Comparison of ENCODE assay signal across 8 mouse cellular contexts in genomic region chr7:88544393-88544792, GRCm38 (mm10).
DNase-seq lines count a peak whose midpoint lies in the region; ATAC-seq and TF ChIP-seq lines count a peak whose summit lies in the region.

No protein-coding gene starts in this region.

- DNase-seq in heart, adult 2 months, result peak in 1 of 2 experiments; percentile 12
- peak; percentile 51 for DNase-seq in c-Kit-positive CD71-positive TER-119-positive erythroid progenitor cells, embryonic 14.5 days (ENCODE audit: low spot score)
- DNase-seq in forebrain, postnatal 0 days, result peak; percentile 87
- peak; percentile 15 to 70 for DNase-seq in left cerebral cortex, adult 9 months (ENCODE audit: low spot score in 2 of 2)
- peak; percentile 88 for DNase-seq in midbrain, embryonic 11.5 days (ENCODE audit: low spot score, missing footprints)
- DNase-seq in spleen, postnatal 36 days (ENCODE audit: low spot score in 2 of 2), result peak; percentile 26 to 45

- no peak overlapping the region for H3K4me2 ChIP-seq in heart, embryonic 12.5 days
- H3K4me2 ChIP-seq in forebrain, postnatal 0 days (ENCODE audit: low read depth), result no peak overlapping the region
- no peak overlapping the region for H3K4me2 ChIP-seq in intestine, embryonic 15.5 days (replicated peaks)
- no peak overlapping the region for H3K4me2 ChIP-seq in midbrain, embryonic 11.5 days

- no peaks in the 10 kb centered on the region for H3K36me3 ChIP-seq in heart, adult 2 months (ENCODE audit: control insufficient read depth, insufficient read depth, low read length)
- no peaks in the 10 kb centered on the region for H3K36me3 ChIP-seq in heart, embryonic 12.5 days
- no peaks in the 10 kb centered on the region for H3K36me3 ChIP-seq in forebrain, postnatal 0 days (ENCODE audit: insufficient read depth)
- H3K36me3 ChIP-seq in intestine, embryonic 15.5 days, result no peaks in the 10 kb centered on the region
- no peaks in the 10 kb centered on the region for H3K36me3 ChIP-seq in midbrain, embryonic 11.5 days (ENCODE audit: control insufficient read depth, insufficient read depth, low read length)

- TF ChIP-seq POLR2A in heart, adult 2 months (IDR thresholded peaks at IDR 0.05; ENCODE audit: insufficient read depth, low read depth, low read length), result no peak

- H3K79me2 ChIP-seq in heart, adult 2 months (replicated peaks; ENCODE audit: control insufficient read depth, insufficient read depth, low read length), result no peaks in the 10 kb centered on the region

- no peaks in the 10 kb centered on the region for H3K9me3 ChIP-seq in heart, embryonic 12.5 days (replicated peaks)
- H3K9me3 ChIP-seq in forebrain, postnatal 0 days (ENCODE audit: low read length), result no peaks in the 10 kb centered on the region
- H3K9me3 ChIP-seq in intestine, embryonic 15.5 days, result no peaks in the 10 kb centered on the region
- no peaks in the 10 kb centered on the region for H3K9me3 ChIP-seq in midbrain, embryonic 11.5 days (ENCODE audit: control insufficient read depth, low read length)

- H3K27ac ChIP-seq in heart, adult 2 months, result no peak overlapping the region
- H3K27ac ChIP-seq in heart, embryonic 12.5 days (ENCODE audit: poor library complexity, severe bottlenecking), result no peak overlapping the region
- H3K27ac ChIP-seq in forebrain, postnatal 0 days (ENCODE audit: low read depth, low read length), result no peak overlapping the region
- H3K27ac ChIP-seq in intestine, embryonic 15.5 days, result no peak overlapping the region
- H3K27ac ChIP-seq in midbrain, embryonic 11.5 days (ENCODE audit: low read depth, low read length), result no peak overlapping the region

- no peaks in the 10 kb centered on the region for H3K4me1 ChIP-seq in heart, adult 2 months (ENCODE audit: control insufficient read depth, insufficient read depth, low read length)
- H3K4me1 ChIP-seq in heart, embryonic 12.5 days (replicated peaks), result no peaks in the 10 kb centered on the region
- no peaks in the 10 kb centered on the region for H3K4me1 ChIP-seq in forebrain, postnatal 0 days (ENCODE audit: insufficient read depth)
- H3K4me1 ChIP-seq in intestine, embryonic 15.5 days (replicated peaks), result no peaks in the 10 kb centered on the region
- no peaks in the 10 kb centered on the region for H3K4me1 ChIP-seq in midbrain, embryonic 11.5 days (ENCODE audit: control insufficient read depth, insufficient read depth, low read length)

- ATAC-seq in heart, embryonic 12.5 days (ENCODE audit: insufficient number of reproducible peaks, low FRiP score), result no peak
- ATAC-seq in forebrain, postnatal 0 days, result peak; percentile 87
- ATAC-seq in intestine, embryonic 15.5 days, result peak; percentile 70; the same call in 1 of the 2 replicates
- ATAC-seq in midbrain, embryonic 11.5 days (ENCODE audit: low FRiP score), result peak; percentile 87

- intact Hi-C loops in heart, adult 2 months (cut with DNase I), result loop anchor here (2.0 kb wide), 1 partner anchor 448 kb away; no protein-coding TSS in a partner anchor

- TF ChIP-seq CTCF in heart, adult 2 months (IDR thresholded peaks at IDR 0.05), result peak; percentile 67
- peak; percentile 76 for TF ChIP-seq CTCF in forebrain, postnatal 0 days (IDR thresholded peaks at IDR 0.05; ENCODE audit: low read depth)

- H3K4me3 ChIP-seq in heart, adult 2 months, result no peak overlapping the region
- H3K4me3 ChIP-seq in heart, embryonic 12.5 days, result no peak overlapping the region
- H3K4me3 ChIP-seq in forebrain, postnatal 0 days (ENCODE audit: low read depth, low read length), result no peak overlapping the region
- no peak overlapping the region for H3K4me3 ChIP-seq in intestine, embryonic 15.5 days (replicated peaks)
- H3K4me3 ChIP-seq in midbrain, embryonic 11.5 days (ENCODE audit: low read depth, low read length), result no peak overlapping the region

- H3K9ac ChIP-seq in heart, adult 2 months (ENCODE audit: low read depth, low read length), result no peak overlapping the region
- H3K9ac ChIP-seq in heart, embryonic 12.5 days, result no peak overlapping the region
- H3K9ac ChIP-seq in forebrain, postnatal 0 days, result no peak overlapping the region
- no peak overlapping the region for H3K9ac ChIP-seq in intestine, embryonic 15.5 days
- H3K9ac ChIP-seq in midbrain, embryonic 11.5 days (ENCODE audit: low read length), result no peak overlapping the region

- H3K27me3 ChIP-seq in heart, adult 2 months (ENCODE audit: control insufficient read depth, insufficient read depth, low read length), result no peaks in the 10 kb centered on the region
- H3K27me3 ChIP-seq in heart, embryonic 12.5 days (replicated peaks), result no peaks in the 10 kb centered on the region
- no peaks in the 10 kb centered on the region for H3K27me3 ChIP-seq in forebrain, postnatal 0 days (ENCODE audit: insufficient read depth, low read length)
- H3K27me3 ChIP-seq in intestine, embryonic 15.5 days (replicated peaks), result no peaks in the 10 kb centered on the region
- H3K27me3 ChIP-seq in midbrain, embryonic 11.5 days (ENCODE audit: control insufficient read depth, insufficient read depth, low read length), result no peaks in the 10 kb centered on the region

- WGBS in heart, adult 2 months, result 7% methylated on average over 4 of the region's 4 CpGs
- WGBS in heart, embryonic 12.5 days, result 6% methylated on average over 4 of the region's 4 CpGs
- WGBS in forebrain, postnatal 0 days, result 9% methylated on average over 4 of the region's 4 CpGs
- WGBS in intestine, embryonic 15.5 days, result 9% methylated on average over 4 of the region's 4 CpGs
- 15% methylated on average over 4 of the region's 4 CpGs for WGBS in midbrain, embryonic 11.5 days

- TF ChIP-seq EP300 in heart, adult 2 months (IDR thresholded peaks at IDR 0.05; ENCODE audit: insufficient read depth, low read depth, low read length), result no peak
